Mouse (Mus musculus): ENCODE results near the gene Abhd4.

Gene Abhd4

DNA sequence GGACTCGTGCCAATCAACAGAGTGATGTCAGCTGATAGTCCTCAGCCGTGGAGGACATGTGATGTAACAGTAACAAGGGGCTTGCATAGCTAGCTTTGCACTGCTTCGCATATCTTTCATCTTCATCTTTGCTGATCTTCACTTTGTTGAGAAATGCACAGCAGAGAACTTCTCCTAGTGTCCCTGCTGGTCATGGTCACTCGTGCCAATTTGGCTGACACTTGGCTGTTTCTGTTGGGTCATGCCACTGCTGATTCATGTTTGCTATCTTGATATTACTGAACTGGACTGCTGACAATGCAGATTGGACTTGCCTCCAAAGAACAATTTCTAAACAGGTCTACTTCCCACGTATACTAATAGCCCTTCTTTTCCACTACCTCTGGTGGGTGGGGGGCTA lies 46.1 kb downstream of the Abhd4 start:
- no peak for DNase-seq

DNA sequence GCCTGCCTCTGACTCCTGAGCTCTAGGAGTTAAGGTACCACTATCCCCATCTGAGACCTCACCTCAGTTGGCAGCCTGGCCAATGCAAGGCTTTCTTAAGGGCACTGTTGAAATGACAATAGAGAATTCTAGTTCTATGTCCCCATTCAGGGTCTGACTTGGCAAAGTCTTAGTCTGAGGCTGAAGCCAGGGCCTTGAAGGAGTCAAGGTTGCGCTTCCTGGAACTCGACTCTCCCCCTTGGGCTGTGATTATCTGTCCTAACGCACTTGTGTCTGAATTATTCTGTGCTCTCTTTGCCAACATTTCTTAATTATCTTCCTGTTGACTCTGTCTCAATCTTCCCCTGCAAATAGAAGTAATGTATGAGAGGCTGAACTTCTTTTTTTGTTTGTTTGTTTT lies 46.7 kb downstream of the Abhd4 start:
- DNase-seq, result no peak

DNA sequence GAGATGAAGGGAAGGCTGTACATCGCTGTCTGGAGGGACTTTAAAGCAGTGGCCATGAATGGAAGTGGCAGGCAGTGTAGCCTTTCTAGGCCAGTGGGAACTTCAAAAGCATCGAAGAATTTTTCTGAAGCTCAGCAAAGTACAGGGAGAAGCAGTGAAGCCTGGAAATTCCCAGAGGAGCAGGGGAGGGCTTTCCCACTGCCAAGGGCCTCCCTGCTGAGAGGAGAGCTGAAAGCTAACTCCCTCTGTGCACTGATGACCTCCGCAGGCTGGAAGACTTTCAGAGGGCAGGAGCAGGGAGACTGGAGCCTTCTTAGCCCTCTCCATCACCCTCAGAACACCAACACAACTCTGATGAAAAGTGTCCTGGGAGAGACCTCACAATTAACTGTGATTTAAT lies 57.8 kb downstream of the Abhd4 start:
- DNase-seq, result no peak

All from thymus, postnatal 36 days (tissue).